Mouse (Mus musculus) thymus, postnatal 36 days (tissue): ENCODE measurements around the gene Serpine3.
"Not testable (repeated sequence)": the region's sequence is repeated elsewhere in the genome, so short reads cannot be mapped to it uniquely, and the experiment has no call there.

Experiments used
- DNase-seq, 2 experiments: peaks; one replicate each; pipeline ENCODE4 v3.0.0; 2022; ENCODE audit warnings: mixed read lengths in 2 of 2

Gene Serpine3

DNA sequence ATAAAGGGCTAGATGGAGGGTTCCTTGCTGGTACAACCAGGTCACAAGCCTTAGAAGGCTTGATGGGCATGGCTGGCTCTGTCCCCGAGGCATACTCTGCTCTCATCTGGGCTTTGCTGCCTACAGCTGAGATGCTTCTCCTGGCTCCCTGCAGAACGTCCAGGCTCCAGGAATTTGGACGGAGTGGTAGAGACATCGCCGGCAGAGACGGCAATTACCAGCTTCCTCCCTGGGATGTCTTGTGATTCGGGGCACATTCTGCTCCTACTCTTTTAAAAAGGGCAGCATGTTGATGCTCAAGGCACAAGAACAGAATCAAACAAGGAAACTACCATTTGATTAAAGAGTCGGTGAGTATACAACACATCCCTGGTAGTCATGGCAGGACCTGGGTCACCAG is at the start of gene Serpine3:
Serpine3 (plus strand) TSS at position 301 of the 400 bp plus-strand sequence.
- DNase-seq = no peak

DNA sequence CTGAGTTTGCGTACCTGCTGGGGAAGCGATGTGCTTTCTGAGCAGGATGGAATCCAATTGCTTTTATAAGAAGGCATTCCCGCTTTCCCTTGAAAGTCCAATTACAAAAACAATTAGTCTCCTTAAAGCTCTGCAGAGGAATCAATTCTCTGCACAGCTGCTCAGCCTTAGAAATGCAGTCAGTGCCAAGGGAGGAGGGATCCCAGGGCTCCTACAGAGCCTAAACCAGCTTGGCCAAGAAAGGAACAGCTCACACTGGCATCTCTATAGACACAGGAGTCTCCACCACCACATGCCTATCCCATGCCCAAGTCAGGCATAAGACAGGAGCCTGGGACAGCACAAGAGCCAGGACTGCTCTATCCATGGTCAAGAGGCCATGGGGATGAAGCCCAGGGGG is 41.1 kb upstream of the Serpine3 start:
- DNase-seq = no peak

DNA sequence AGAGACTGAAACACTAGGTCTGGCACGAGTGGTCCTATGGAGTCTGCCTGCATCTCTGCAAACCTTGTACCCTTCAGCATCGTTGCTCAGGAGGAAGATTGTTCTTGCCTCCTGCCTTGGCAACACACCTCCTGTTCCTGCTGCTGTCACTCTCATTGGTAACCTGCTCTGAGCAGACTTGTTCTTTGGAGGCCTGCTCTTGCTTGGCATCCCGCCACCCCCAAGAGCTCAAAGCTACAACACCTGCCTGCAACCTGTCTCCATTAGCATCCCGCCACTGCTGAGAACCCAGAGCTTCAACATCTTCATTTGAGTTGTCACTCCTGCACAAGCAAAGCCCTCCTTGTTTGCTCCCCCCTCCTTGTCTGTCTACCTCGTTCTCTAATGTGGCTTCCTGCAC is 35.5 kb upstream of the Serpine3 start:
- no peak for DNase-seq

GRCm38 (mm10) chr14:62637436-62638344 is 25.8 kb upstream of the Serpine3 start:
- DNase-seq = no peak

DNA sequence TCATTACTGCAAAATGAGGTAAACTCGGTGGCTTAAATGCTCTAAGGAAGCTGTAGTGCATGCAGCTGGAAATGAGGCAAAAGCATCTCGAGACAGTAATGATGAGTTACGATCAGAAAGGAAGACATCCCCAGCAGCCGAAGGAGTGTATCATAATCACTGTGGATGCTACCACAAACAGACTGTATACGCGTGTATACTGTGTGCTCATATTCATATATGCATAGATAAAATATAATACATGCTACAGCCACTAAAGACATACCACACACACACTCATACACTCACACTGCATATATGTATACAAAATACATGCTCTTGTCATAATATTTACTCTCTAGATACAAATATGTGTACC is 25.1 kb upstream of the Serpine3 start:
- DNase-seq = no peak

DNA sequence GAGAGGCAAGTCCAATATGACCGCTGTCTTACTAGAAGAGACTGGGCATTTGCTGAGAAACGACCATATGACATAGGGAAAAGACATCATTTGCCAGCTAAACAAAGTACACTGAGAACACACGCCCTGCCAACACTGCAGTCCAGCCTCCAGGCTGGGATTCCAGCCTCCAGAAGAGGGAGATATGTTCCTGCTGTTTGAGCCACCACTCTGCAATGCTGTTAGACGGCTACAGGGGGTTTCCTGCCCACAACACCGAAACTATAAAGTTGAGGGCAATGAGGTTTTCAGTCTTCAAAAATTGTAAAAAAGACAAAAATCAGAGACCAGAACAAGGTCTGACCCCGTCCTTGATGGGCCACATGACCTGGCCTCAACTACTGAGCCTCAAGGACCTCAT is 24.4 kb upstream of the Serpine3 start:
- DNase-seq = no peak

DNA sequence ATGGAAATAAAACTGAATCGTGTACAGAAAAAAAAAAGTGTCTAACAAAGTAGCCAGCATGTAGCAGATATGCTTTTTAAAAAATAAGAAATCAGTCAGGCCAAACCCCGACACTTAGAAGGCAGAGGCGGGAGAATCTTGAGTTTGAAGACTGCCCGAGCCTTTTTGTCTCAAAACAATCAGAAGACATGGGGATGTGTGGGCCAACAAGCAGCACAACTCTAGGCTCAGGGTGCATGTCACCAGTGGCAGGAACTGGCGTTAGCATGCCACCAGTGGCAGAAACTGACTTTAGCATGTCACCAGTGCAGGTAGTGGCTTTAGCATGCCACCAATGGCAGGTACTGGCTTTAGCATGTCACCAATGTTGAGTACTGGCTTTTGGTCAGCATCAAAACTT is 23.9 kb upstream of the Serpine3 start:
- no peak for DNase-seq

DNA sequence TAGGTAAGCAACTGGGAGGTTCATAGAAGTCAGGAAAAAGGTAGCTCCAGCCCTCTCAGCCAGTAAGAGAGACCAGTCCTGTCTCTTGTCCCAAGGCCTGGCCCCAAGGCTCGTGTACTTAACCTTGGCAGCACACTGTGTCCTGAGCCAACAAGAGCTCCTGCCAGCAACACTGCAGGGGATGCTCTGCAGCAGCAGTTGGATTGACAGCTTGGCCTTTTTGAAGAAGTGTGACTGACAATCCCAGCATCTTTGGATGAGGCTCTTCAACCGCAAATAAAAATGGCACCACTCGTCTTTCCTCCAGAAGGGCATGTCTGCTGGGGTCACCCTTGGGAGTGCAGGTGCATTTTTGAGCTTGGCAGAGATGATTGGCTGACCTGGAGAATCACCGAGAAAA is 23.1 kb upstream of the Serpine3 start:
- DNase-seq = no peak

- not testable (repeated sequence) for DNase-seq
Observed at GRCm38 (mm10) chr14:62642368-62642767, 21.1 kb upstream of the Serpine3 start.

- no peak for DNase-seq
Observed at GRCm38 (mm10) chr14:62648405-62648804, 15.1 kb upstream of the Serpine3 start.

- DNase-seq = no peak
Observed at GRCm38 (mm10) chr14:62650376-62650775, 13.1 kb upstream of the Serpine3 start.

DNA sequence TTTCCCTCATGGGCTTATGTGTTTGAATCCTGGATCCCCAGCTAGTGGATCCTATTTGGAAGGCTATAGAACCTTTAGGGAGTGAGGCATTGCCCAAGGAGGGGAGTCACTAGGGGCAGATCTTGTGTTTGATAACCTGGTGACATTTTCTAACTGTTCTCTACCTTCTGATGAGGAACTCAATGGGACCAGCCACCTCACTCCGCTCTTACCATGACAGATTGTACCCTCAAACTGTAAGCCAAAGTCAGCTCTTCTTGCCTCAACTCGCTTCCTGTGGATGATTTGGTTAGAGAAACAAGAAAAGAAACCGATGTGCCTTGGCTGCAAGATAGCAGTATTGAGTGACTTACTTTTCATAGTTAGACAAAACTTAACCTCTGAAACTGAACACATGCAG is 11.7 kb upstream of the Serpine3 start:
- no peak for DNase-seq

- DNase-seq = no peak
Observed at GRCm38 (mm10) chr14:62655996-62656395, 7.5 kb upstream of the Serpine3 start.

DNA sequence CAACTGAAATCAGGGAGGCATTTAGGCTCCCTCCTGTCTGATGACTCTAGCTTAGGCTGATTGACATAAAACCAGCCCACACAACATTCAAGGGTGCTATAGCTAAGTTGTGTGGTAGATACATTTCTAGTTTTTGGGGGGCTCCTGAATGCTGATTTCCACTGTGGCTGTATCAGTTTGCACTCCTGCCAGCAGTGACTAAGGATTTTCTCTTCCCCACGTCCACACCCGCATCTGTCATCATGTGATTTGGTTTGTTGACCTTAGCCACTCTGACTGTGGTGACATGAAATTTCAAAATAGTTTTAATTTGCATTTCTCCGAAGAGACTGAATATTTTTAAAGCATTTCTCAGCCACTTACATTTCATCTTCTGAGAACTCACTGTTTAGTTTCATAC is 6.0 kb upstream of the Serpine3 start:
- DNase-seq = no peak

GRCm38 (mm10) chr14:62662381-62662780 is 1.1 kb upstream of the Serpine3 start:
- DNase-seq = no peak

DNA sequence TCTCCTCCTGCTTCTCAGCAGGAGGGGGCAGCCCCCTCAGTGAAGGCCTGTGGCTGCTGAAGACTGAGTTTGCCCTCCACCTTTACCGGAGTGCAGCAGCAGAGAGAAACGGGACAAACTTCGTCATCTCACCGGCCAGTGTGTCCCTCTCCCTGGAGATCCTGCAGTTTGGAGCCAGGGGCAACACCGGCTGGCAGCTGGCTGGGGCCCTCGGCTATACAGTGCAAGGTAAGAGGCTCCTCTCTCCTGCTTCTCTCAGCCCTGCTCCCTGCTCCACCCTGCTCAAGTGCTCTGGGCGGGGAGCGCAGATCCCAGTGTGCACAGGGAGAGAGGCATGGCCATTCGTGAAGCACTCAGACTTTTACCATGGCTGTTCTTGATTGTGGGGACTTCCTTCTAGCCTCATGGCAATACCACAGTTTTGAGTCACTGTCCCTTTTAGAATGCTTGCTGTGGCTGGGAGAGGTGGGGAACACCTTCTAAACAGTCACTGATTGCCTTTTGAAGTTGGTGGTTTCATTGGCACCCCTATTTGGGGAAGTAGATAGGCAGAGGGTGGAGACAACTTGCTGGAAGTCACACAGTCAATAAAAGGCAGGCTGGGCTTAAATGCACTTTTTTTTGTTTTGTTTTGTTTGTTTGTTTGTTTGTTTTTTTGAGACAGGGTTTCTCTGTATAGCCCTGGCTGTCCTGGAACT is 1.7 kb downstream of the Serpine3 start:
- DNase-seq = no peak

GRCm38 (mm10) chr14:62673646-62674045 is 10.2 kb downstream of the Serpine3 start:
- no peak for DNase-seq

GRCm38 (mm10) chr14:62718161-62718560 is 54.7 kb downstream of the Serpine3 start:
- DNase-seq = no peak

- DNase-seq = no peak
Observed at GRCm38 (mm10) chr14:62721625-62722024, 58.2 kb downstream of the Serpine3 start.

DNA sequence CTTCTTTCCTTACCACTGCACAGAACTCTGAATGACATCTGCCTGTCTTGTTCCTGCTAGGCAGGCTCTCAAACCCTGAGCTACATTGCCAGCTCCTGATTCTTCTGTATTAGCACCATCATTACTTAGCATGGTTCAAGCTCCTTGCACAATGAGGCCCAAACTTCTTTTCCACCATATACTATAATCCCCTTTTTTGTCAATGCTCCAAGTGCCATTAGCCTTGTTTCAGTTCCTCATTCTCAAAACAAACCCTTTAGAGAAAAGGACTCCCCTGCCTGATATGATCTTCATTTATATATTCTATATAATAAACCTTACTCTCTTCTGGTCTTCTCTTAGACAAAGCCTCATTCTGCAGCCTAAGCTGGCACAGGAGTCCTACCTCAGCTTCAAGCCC is 61.1 kb downstream of the Serpine3 start:
- no peak for DNase-seq

DNA sequence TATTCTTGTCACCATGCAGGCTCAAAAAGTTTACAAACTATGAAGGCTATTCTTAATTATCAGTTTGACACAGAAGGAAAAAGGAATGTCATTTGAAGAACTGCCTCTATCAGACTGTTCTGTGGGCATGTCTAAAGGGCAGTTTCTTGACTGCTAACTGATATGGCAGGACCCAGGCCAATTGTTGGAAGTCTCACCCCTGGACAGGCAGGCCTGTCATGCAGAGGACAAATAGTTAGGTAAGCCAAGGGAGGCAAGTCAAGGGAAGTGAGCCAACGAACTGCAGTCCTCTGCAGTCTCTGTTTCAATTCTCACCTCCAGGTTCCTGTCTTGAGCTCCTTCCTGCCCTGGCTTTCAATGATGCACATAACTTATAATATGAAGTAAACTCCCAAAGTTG is 68.4 kb downstream of the Serpine3 start:
- no peak for DNase-seq

DNA sequence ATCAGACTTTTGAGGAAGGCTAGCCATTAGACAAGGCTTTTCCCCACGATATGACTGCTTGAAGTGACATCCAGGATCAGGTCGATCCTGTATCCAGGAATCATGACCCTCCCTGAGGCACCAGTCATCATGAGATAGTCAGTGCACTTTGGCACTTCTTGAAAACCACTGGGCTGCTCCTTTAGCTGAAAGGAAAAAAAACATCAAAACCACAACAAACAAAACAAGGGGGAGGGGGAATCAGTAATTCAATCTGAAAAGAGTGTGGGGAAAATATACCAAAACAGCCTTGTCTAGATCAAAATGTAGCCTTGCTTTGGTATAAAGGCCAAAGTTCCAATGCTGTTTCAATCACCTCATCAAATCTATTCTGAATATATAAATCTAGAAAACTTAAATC is 70.2 kb downstream of the Serpine3 start:
- no peak for DNase-seq

- DNase-seq = no peak
Observed at GRCm38 (mm10) chr14:62735646-62736045, 72.2 kb downstream of the Serpine3 start.
